Comparison of ENCODE assay signal across 22 mouse cellular contexts in the genomic region with DNA sequence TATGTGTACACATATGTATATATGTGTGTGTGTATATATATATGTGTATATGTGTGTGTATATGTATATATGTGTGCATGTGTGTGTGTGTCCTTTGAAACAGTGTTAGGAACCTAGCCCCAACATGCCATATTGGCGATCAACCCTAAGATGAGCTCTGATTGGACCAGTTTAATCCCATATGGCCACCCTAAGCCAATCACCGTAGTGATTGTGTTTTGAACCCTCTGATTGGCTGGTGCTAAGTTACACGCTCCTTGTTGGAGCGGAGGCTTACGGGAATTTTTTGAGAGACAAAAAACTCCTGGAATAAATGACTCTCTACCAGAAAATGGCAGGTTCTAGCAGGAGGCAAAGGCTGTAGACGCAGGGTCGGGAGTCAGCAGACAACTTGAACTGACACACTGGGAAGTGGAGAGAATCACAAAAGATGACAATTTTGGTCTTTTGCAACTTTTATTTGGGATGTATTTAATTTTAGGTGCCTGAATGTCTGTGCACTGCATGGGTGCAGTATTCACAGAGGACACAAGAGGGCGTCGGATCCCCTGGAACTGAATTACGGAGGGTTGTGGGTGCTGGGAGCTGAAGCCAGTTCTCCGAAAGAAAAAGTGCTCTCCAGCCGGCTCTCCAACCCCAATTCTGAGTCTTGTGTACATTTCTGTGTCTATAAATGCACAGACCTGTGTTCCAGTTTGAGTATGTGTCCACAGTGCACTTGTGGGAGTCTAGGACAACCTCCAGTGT. TPM values are rescaled to one million over a fixed set of nuclear protein-coding genes. Genes with fewer than 3 reads are reported as not detected.
A peak's percentile ranks its signal among the peaks of the same experiment; 100 is the strongest.
DNase-seq lines count a peak whose midpoint lies in the region; ATAC-seq and TF ChIP-seq lines count a peak whose summit lies in the region.
"Had no signal": no experiment of that assay in that cellular context is flagged by ENCODE, and none has a peak within 500 bp of the region (broad histone marks: within the 10 kb centered on the region; RNA-seq: fewer than 3 reads in every experiment).

No protein-coding gene starts in this region.

- H3K9me3 ChIP-seq in forebrain, postnatal 0 days (ENCODE audit: low read length): no peaks in the 10 kb centered on the region
- H3K9me3 ChIP-seq in forebrain, embryonic 15.5 days: no peaks in the 10 kb centered on the region
- no peaks in the 10 kb centered on the region for H3K9me3 ChIP-seq in liver, embryonic 14.5 days (ENCODE audit: control insufficient read depth, low read length)
- no peaks in the 10 kb centered on the region for H3K9me3 ChIP-seq in liver, embryonic 11.5 days (ENCODE audit: control insufficient read depth, low read length)
- peaks cover 3% of the 10 kb centered on the region for H3K9me3 ChIP-seq in CH12.LX (replicated peaks; ENCODE audit: low read length)
- H3K9me3 ChIP-seq: heart, embryonic 10.5 days; limb, embryonic 10.5 days; lung, embryonic 15.5 days; neural tube, embryonic 15.5 days had no signal

- dilution Hi-C loops in CH12.LX (cut with MboI; ENCODE audit: extremely low pct_ligation_motif_present, extremely low pct_unique_long_range_greater_than_20kb, low sequenced_read_pairs): no loop called here

- H3K36me3 ChIP-seq in forebrain, postnatal 0 days (ENCODE audit: insufficient read depth): no peaks in the 10 kb centered on the region
- no peaks in the 10 kb centered on the region for H3K36me3 ChIP-seq in forebrain, embryonic 15.5 days
- H3K36me3 ChIP-seq in liver, embryonic 14.5 days (replicated peaks; ENCODE audit: control insufficient read depth, insufficient read depth, low read depth): no peaks in the 10 kb centered on the region
- H3K36me3 ChIP-seq in liver, embryonic 11.5 days (ENCODE audit: control insufficient read depth, insufficient read depth, low read length): no peaks in the 10 kb centered on the region
- no peaks in the 10 kb centered on the region for H3K36me3 ChIP-seq in CH12.LX (replicated peaks in 1 of 2; ENCODE audit: control insufficient read depth in 1 of 2, insufficient read depth in 1 of 2, low read length in 1 of 2)
- H3K36me3 ChIP-seq: heart, embryonic 10.5 days; limb, embryonic 10.5 days; lung, embryonic 15.5 days; neural tube, embryonic 15.5 days had no signal

- H3K9ac ChIP-seq in forebrain, postnatal 0 days: no peak overlapping the region
- H3K9ac ChIP-seq in forebrain, embryonic 15.5 days (replicated peaks): no peak overlapping the region
- H3K9ac ChIP-seq in liver, embryonic 14.5 days (replicated peaks): no peak overlapping the region
- H3K9ac ChIP-seq in liver, embryonic 11.5 days (ENCODE audit: low read depth, low read length): no peak overlapping the region
- H3K9ac ChIP-seq in CH12.LX (ENCODE audit: insufficient read depth, low read depth): no peak overlapping the region
- H3K9ac ChIP-seq: hindbrain, embryonic 14.5 days; lung, embryonic 15.5 days; neural tube, embryonic 15.5 days had no signal

- no peaks in the 10 kb centered on the region for H3K4me1 ChIP-seq in forebrain, postnatal 0 days (ENCODE audit: insufficient read depth)
- H3K4me1 ChIP-seq in forebrain, embryonic 15.5 days: no peaks in the 10 kb centered on the region
- no peaks in the 10 kb centered on the region for H3K4me1 ChIP-seq in liver, embryonic 14.5 days (replicated peaks; ENCODE audit: control insufficient read depth in 2 of 2, insufficient read depth in 2 of 2, low read length in 1 of 2)
- H3K4me1 ChIP-seq in liver, embryonic 11.5 days (replicated peaks; ENCODE audit: control insufficient read depth, insufficient read depth, low read length): no peaks in the 10 kb centered on the region
- H3K4me1 ChIP-seq in CH12.LX (ENCODE audit: control insufficient read depth in 1 of 2, insufficient read depth in 2 of 2): peaks cover 7 to 35% of the 10 kb centered on the region in 2 experiments; a peak in 3 of 4 replicates
- peaks cover 1% of the 10 kb centered on the region; the same call in 1 of the 2 replicates for H3K4me1 ChIP-seq in bone marrow, adult 2 months (ENCODE audit: control insufficient read depth, insufficient read depth, low read length)
- H3K4me1 ChIP-seq: neural tube, embryonic 15.5 days had no signal

- no peak for TF ChIP-seq EP300 in liver, embryonic 14.5 days (IDR thresholded peaks at IDR 0.05; ENCODE audit: low read depth)
- TF ChIP-seq EP300 in CH12.LX (IDR thresholded peaks at IDR 0.05; ENCODE audit: low read length): no peak

- DNase-seq in forebrain, postnatal 0 days: no peak
- no peak for DNase-seq in liver, embryonic 14.5 days (ENCODE audit: low read depth in 3 of 3, low spot score in 3 of 3)
- DNase-seq in liver, embryonic 11.5 days (ENCODE audit: low spot score): no peak
- no peak for DNase-seq in CH12.LX (ENCODE audit: extremely low read depth)
- DNase-seq in thymus, adult 18-20 months: no peak
- DNase-seq in cerebellum, postnatal 4 days (ENCODE audit: low spot score in 2 of 2): no peak
- DNase-seq: adrenal gland, adult 8-10 months; cerebellum, adult 9-10 months; embryo, embryonic 11 days; heart, postnatal 14 days; kidney, adult 11 months; kidney, postnatal 36 days; retina, postnatal 1 day; spleen, adult 18-20 months had no signal

- TF ChIP-seq POLR2A in CH12.LX (IDR thresholded peaks at IDR 0.05; ENCODE audit: low read depth, low read length): no peak
- TF ChIP-seq POLR2A in bone marrow, adult 2 months (IDR thresholded peaks at IDR 0.05; ENCODE audit: borderline replicate concordance, control insufficient read depth, low read depth, low read length): no peak

- peak; percentile 24 for TF ChIP-seq RAD21 in CH12.LX (IDR thresholded peaks at IDR 0.05; ENCODE audit: low read depth, low read length)

- no peak overlapping the region for H3K27ac ChIP-seq in forebrain, postnatal 0 days (ENCODE audit: low read depth, low read length)
- no peak overlapping the region for H3K27ac ChIP-seq in forebrain, embryonic 15.5 days (replicated peaks)
- no peak overlapping the region for H3K27ac ChIP-seq in liver, embryonic 14.5 days
- H3K27ac ChIP-seq in liver, embryonic 11.5 days (ENCODE audit: low read depth, low read length): no peak overlapping the region
- no peak overlapping the region for H3K27ac ChIP-seq in CH12.LX (ENCODE audit: insufficient read depth, low read depth)
- H3K27ac ChIP-seq in bone marrow, adult 2 months (ENCODE audit: control insufficient read depth, insufficient read depth, low read depth, low read length, poor library complexity): no peak overlapping the region
- H3K27ac ChIP-seq: heart, embryonic 10.5 days; hindbrain, embryonic 14.5 days; lung, embryonic 15.5 days; neural tube, embryonic 15.5 days had no signal

- WGBS in forebrain, postnatal 0 days: 85% methylated on average over 12 of the region's 12 CpGs
- WGBS in forebrain, embryonic 15.5 days: 83% methylated on average over 12 of the region's 12 CpGs
- 62% methylated on average over 12 of the region's 12 CpGs for WGBS in liver, embryonic 14.5 days (ENCODE audit: insufficient replicate concordance)
- WGBS in liver, embryonic 11.5 days: 72% methylated on average over 12 of the region's 12 CpGs
- WGBS in bone marrow, adult 2 months: 83% methylated on average over 12 of the region's 12 CpGs

- no peaks in the 10 kb centered on the region for H3K27me3 ChIP-seq in forebrain, postnatal 0 days (ENCODE audit: insufficient read depth, low read length)
- no peaks in the 10 kb centered on the region for H3K27me3 ChIP-seq in forebrain, embryonic 15.5 days
- H3K27me3 ChIP-seq in liver, embryonic 14.5 days (ENCODE audit: control insufficient read depth, insufficient read depth, low read length): no peaks in the 10 kb centered on the region
- H3K27me3 ChIP-seq in liver, embryonic 11.5 days (replicated peaks; ENCODE audit: control insufficient read depth, insufficient read depth, low read length): no peaks in the 10 kb centered on the region; the same call in 1 of the 2 replicates
- peaks cover 4% of the 10 kb centered on the region for H3K27me3 ChIP-seq in CH12.LX (replicated peaks)

- in situ Hi-C loops in CH12.LX (cut with MboI; ENCODE audit: low pct_ligation_motif_present, low pct_unique_long_range_greater_than_20kb, low sequenced_read_pairs): loop anchor here (10.0 kb wide), 2 partner anchors 60 to 370 kb away; a partner anchor contains a TSS

- no peak for ATAC-seq in forebrain, postnatal 0 days
- no peak for ATAC-seq in forebrain, embryonic 15.5 days (replicated peaks)
- ATAC-seq in liver, embryonic 14.5 days (ENCODE audit: insufficient read depth): no peak
- ATAC-seq in liver, embryonic 11.5 days (replicated peaks; ENCODE audit: low FRiP score): no peak
- ATAC-seq: forebrain, embryonic 14.5 days had no signal

- H3K79me2 ChIP-seq in CH12.LX (replicated peaks; ENCODE audit: control insufficient read depth, extremely low read depth, insufficient read depth, poor library complexity, severe bottlenecking): no peaks in the 10 kb centered on the region

- H3K4me3 ChIP-seq in forebrain, postnatal 0 days (ENCODE audit: low read depth, low read length): no peak overlapping the region
- H3K4me3 ChIP-seq in forebrain, embryonic 15.5 days: no peak overlapping the region
- no peak overlapping the region for H3K4me3 ChIP-seq in liver, embryonic 14.5 days (ENCODE audit: insufficient read depth in 1 of 2, low read depth in 2 of 2, low read length in 2 of 2)
- no peak overlapping the region for H3K4me3 ChIP-seq in liver, embryonic 11.5 days (ENCODE audit: low read depth, low read length)
- no peak overlapping the region for H3K4me3 ChIP-seq in CH12.LX (replicated peaks in 1 of 3; ENCODE audit: low read depth in 2 of 3, low read length in 2 of 3, poor library complexity in 1 of 3)
- H3K4me3 ChIP-seq in bone marrow, adult 2 months (replicated peaks; ENCODE audit: control insufficient read depth, low read depth, low read length): no peak overlapping the region
- H3K4me3 ChIP-seq: heart, embryonic 10.5 days; limb, embryonic 10.5 days; lung, embryonic 15.5 days; neural tube, embryonic 15.5 days had no signal

- no peak overlapping the region for H3K4me2 ChIP-seq in forebrain, postnatal 0 days (ENCODE audit: low read depth)
- H3K4me2 ChIP-seq in forebrain, embryonic 15.5 days (replicated peaks): no peak overlapping the region
- no peak overlapping the region for H3K4me2 ChIP-seq in liver, embryonic 14.5 days (ENCODE audit: low read depth)
- H3K4me2 ChIP-seq in liver, embryonic 11.5 days: no peak overlapping the region
- no peak overlapping the region for H3K4me2 ChIP-seq in CH12.LX (ENCODE audit: insufficient read depth, low read depth, poor library complexity, severe bottlenecking)
- H3K4me2 ChIP-seq: hindbrain, embryonic 14.5 days; lung, embryonic 15.5 days; neural tube, embryonic 15.5 days had no signal

- TF ChIP-seq CTCF in forebrain, postnatal 0 days (IDR thresholded peaks at IDR 0.05; ENCODE audit: low read depth): 0 out of 2 replicates have a peak, but pooled peaks have one; percentile 4
- peak; percentile 40 for TF ChIP-seq CTCF in liver, embryonic 14.5 days (IDR thresholded peaks at IDR 0.05; ENCODE audit: low read depth)
- peak; percentile 25 to 31; a peak in 2 of 4 replicates for TF ChIP-seq CTCF in CH12.LX (conservative IDR thresholded peaks at IDR 0.05 in 1 of 2, IDR thresholded peaks at IDR 0.05 in 1 of 2; ENCODE audit: low read depth in 2 of 2, low read length in 2 of 2)
- peak; percentile 28; the same call in 1 of the 2 replicates for TF ChIP-seq CTCF in bone marrow, adult 2 months (IDR thresholded peaks at IDR 0.05; ENCODE audit: control insufficient read depth, insufficient read depth, low read length)

RNA-seq across cellular contexts. Expression of a gene that starts 27.1 kb away (rescaled TPM):
- 34.8 and 47.0 TPM in 2 replicates for total RNA-seq in forebrain, postnatal 0 days (2014; rRNA removed)
- 70.6 and 75.4 TPM in 2 replicates for polyA plus RNA-seq in forebrain, postnatal 0 days (2015; fragmentation: Nextera tagmentation; extraction: Ambion mirVana)
- 95.0 and 105 TPM in 2 replicates for polyA plus RNA-seq in forebrain, embryonic 15.5 days (2015; fragmentation: Nextera tagmentation; extraction: Ambion mirVana)
- 8.6 and 10.0 TPM in 2 replicates for polyA plus RNA-seq in liver, embryonic 14.5 days (2012; rRNA removed)
- polyA plus RNA-seq in liver, embryonic 14.5 days (2014; fragmentation: Nextera tagmentation; extraction: Ambion mirVana): 24.3 and 26.3 TPM in 2 replicates
- polyA plus RNA-seq in liver, embryonic 11.5 days (2014; fragmentation: Nextera tagmentation; extraction: Ambion mirVana): 50.7 and 53.6 TPM in 2 replicates
- 77.6 and 90.0 TPM in 2 replicates for total RNA-seq in CH12.LX (2012; rRNA removed)
- 69.8 and 78.5 TPM in 2 replicates for total RNA-seq in CH12.LX (2014; rRNA removed)
- polyA plus RNA-seq in CH12.LX (2012; ENCODE audit: insufficient read length, low read depth): 131 and 139 TPM in 2 replicates
- polyA plus RNA-seq in bone marrow, adult 2 months (2011; ENCODE audit: insufficient read depth, insufficient read length, low replicate concordance, missing spikeins): 13.7 and 34.3 TPM in 2 replicates
